Mouse (Mus musculus): ENCODE measurements around the gene Tbc1d4. TPM values are rescaled to one million over a fixed set of nuclear protein-coding genes. Genes with fewer than 3 reads are reported as not detected.

Tbc1d4 gene
- total and polyA plus RNA-seq, 3 experiments: not detected

DNA sequence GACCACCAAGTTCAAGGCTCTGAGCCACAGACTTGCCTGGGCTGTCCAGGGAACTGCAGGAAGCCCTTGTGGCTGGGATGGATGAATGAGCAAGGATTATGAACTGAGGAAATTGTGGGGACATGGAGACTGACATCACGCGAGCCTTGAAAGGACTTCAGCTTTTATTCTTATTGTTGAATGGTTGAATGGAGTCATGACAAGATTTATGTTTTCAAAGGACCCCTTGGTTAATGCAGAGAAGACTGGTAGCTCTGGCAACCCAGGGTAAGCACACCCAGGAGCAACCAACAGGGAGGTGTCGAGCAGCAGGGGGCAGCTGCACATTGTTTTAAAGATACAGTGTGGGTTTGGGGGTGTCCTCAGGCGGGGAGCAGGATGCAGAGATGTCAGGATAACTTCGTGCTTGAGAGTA is 94.4 kb downstream of the Tbc1d4 start:
- H3K4me1 ChIP-seq (ENCODE audit: control insufficient read depth in 1 of 2, insufficient read depth in 2 of 2, low read length in 2 of 2): no peaks in the 10 kb centered on the region
- no peak for DNase-seq (ENCODE audit: low read depth, low spot score)
- no peak overlapping the region for H3K9ac ChIP-seq (ENCODE audit: control insufficient read depth, low read depth, low read length, poor library complexity, severe bottlenecking)
- H3K27ac ChIP-seq (ENCODE audit: control insufficient read depth, low read depth, low read length): no peak overlapping the region
- H3K27me3 ChIP-seq (ENCODE audit: control insufficient read depth in 1 of 2, insufficient read depth in 2 of 2, low read length in 2 of 2): no peaks in the 10 kb centered on the region
- H3K79me2 ChIP-seq (ENCODE audit: control insufficient read depth, insufficient read depth, low read length, poor library complexity): no peaks in the 10 kb centered on the region
- no peak overlapping the region for H3K4me3 ChIP-seq (ENCODE audit: control insufficient read depth in 1 of 2, insufficient read depth in 1 of 2, low read depth in 2 of 2, low read length in 2 of 2)
- TF ChIP-seq POLR2A (IDR thresholded peaks at IDR 0.05; ENCODE audit: control insufficient read depth in 1 of 2, insufficient read depth in 1 of 2, low read depth in 1 of 2, low read length in 2 of 2, poor library complexity in 1 of 2): no peak
- TF ChIP-seq ZMIZ1 (IDR thresholded peaks at IDR 0.05; ENCODE audit: low read depth, low read length): no peak
- no peak for TF ChIP-seq MXI1 (IDR thresholded peaks at IDR 0.05; ENCODE audit: low read depth, low read length)
- no peak for TF ChIP-seq POLR2AphosphoS2 (IDR thresholded peaks at IDR 0.05; ENCODE audit: low read length)
- no peak for TF ChIP-seq POLR2AphosphoS5 (IDR thresholded peaks at IDR 0.05; ENCODE audit: borderline replicate concordance, low read depth, low read length)
- no peak for TF ChIP-seq ELF1 (IDR thresholded peaks at IDR 0.05; ENCODE audit: low read depth, low read length)
- H3K9me3 ChIP-seq (replicated peaks; ENCODE audit: insufficient read depth, low read length): no peaks in the 10 kb centered on the region
- H3K36me3 ChIP-seq (ENCODE audit: control insufficient read depth in 1 of 2, insufficient read depth in 2 of 2, low read length in 2 of 2): no peaks in the 10 kb centered on the region

DNA sequence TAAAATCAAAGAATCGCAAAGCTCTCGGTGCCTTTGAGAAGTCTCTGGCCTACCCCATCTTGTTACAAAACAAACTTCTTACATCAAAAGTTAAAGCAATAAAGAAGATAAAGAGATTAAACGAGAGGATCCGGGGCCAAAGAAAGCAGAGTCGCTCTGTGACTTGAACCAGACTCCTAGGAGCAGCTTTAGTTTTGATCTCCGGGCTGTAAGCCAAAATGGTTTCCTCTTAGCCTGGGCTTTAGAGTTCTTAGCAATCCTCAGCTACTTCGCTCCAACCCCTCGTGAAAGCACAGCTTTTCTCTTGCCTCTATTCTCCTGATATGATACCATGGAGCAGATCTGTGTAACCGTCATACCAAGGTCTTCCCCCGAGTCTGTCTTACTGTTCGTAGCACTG is 95.8 kb downstream of the Tbc1d4 start:
- Histone ChIP-seq H3K9ac (ENCODE audit: control insufficient read depth, low read depth, low read length, poor library complexity, severe bottlenecking) (no peak overlapping the region), H3K4me1 (ENCODE audit: control insufficient read depth in 1 of 2, insufficient read depth in 2 of 2, low read length in 2 of 2) (no peaks in the 10 kb centered on the region), H3K27ac (ENCODE audit: control insufficient read depth, low read depth, low read length) (no peak overlapping the region), H3K4me3 (ENCODE audit: control insufficient read depth in 1 of 2, insufficient read depth in 1 of 2, low read depth in 2 of 2, low read length in 2 of 2) (no peak overlapping the region), H3K36me3 (ENCODE audit: control insufficient read depth in 1 of 2, insufficient read depth in 2 of 2, low read length in 2 of 2) (no peaks in the 10 kb centered on the region), H3K27me3 (ENCODE audit: control insufficient read depth in 1 of 2, insufficient read depth in 2 of 2, low read length in 2 of 2) (no peaks in the 10 kb centered on the region), H3K9me3 (replicated peaks; ENCODE audit: insufficient read depth, low read length) (no peaks in the 10 kb centered on the region), H3K79me2 (ENCODE audit: control insufficient read depth, insufficient read depth, low read length, poor library complexity) (no peaks in the 10 kb centered on the region)
- no peak for TF ChIP-seq USF1 (IDR thresholded peaks at IDR 0.05; ENCODE audit: low read depth, low read length)
- TF ChIP-seq BHLHE40 (IDR thresholded peaks at IDR 0.05; ENCODE audit: borderline replicate concordance, low read depth, low read length): no peak
- no peak for TF ChIP-seq ZMIZ1 (IDR thresholded peaks at IDR 0.05; ENCODE audit: low read depth, low read length)
- no peak for TF ChIP-seq MXI1 (IDR thresholded peaks at IDR 0.05; ENCODE audit: low read depth, low read length)
- DNase-seq (ENCODE audit: low read depth, low spot score): no peak

GRCm38 (mm10) chr14:101511410-101511809 is 97.6 kb downstream of the Tbc1d4 start:
- DNase-seq (ENCODE audit: low read depth, low spot score): no peak
- H3K79me2 ChIP-seq (ENCODE audit: control insufficient read depth, insufficient read depth, low read length, poor library complexity): no peaks in the 10 kb centered on the region
- H3K9me3 ChIP-seq (replicated peaks; ENCODE audit: insufficient read depth, low read length): no peaks in the 10 kb centered on the region
- no peaks in the 10 kb centered on the region for H3K4me1 ChIP-seq (ENCODE audit: control insufficient read depth in 1 of 2, insufficient read depth in 2 of 2, low read length in 2 of 2)
- no peaks in the 10 kb centered on the region for H3K36me3 ChIP-seq (ENCODE audit: control insufficient read depth in 1 of 2, insufficient read depth in 2 of 2, low read length in 2 of 2)
- H3K27ac ChIP-seq (ENCODE audit: control insufficient read depth, low read depth, low read length): no peak overlapping the region
- H3K27me3 ChIP-seq (ENCODE audit: control insufficient read depth in 1 of 2, insufficient read depth in 2 of 2, low read length in 2 of 2): no peaks in the 10 kb centered on the region
- no peak overlapping the region for H3K9ac ChIP-seq (ENCODE audit: control insufficient read depth, low read depth, low read length, poor library complexity, severe bottlenecking)
- H3K4me3 ChIP-seq (ENCODE audit: control insufficient read depth in 1 of 2, insufficient read depth in 1 of 2, low read depth in 2 of 2, low read length in 2 of 2): no peak overlapping the region
- TF ChIP-seq CHD1 (IDR thresholded peaks at IDR 0.05; ENCODE audit: low read depth, low read length) (no peak), POLR2AphosphoS2 (IDR thresholded peaks at IDR 0.05; ENCODE audit: low read length) (no peak), SMC3 (IDR thresholded peaks at IDR 0.05; ENCODE audit: low read depth, low read length) (no peak), TBP (IDR thresholded peaks at IDR 0.05; ENCODE audit: low read depth, low read length) (no peak), CTCF (IDR thresholded peaks at IDR 0.05 in 2 of 3, conservative IDR thresholded peaks at IDR 0.05 in 1 of 3; ENCODE audit: control insufficient read depth in 1 of 3, insufficient read depth in 1 of 3, low read depth in 2 of 3, low read length in 3 of 3, poor library complexity in 1 of 3, severe bottlenecking in 1 of 3) (no peak), ETS1 (IDR thresholded peaks at IDR 0.05; ENCODE audit: low read depth, low read length) (no peak), RAD21 (IDR thresholded peaks at IDR 0.05; ENCODE audit: low read depth, low read length) (no peak)

Data from MEL (cell line).